Mouse (Mus musculus) right cerebral cortex, postnatal 10 days (tissue): ENCODE results near the gene Hyal2.
"Not testable (repeated sequence)": the region's sequence is repeated elsewhere in the genome, so short reads cannot be mapped to it uniquely, and the experiment has no call there.

Experiments used
- DNase-seq, 2 experiments: peaks; one replicate each; pipeline ENCODE4 v3.0.0; 2021; ENCODE audit warnings: low spot score in 2 of 2

Gene Hyal2

DNA sequence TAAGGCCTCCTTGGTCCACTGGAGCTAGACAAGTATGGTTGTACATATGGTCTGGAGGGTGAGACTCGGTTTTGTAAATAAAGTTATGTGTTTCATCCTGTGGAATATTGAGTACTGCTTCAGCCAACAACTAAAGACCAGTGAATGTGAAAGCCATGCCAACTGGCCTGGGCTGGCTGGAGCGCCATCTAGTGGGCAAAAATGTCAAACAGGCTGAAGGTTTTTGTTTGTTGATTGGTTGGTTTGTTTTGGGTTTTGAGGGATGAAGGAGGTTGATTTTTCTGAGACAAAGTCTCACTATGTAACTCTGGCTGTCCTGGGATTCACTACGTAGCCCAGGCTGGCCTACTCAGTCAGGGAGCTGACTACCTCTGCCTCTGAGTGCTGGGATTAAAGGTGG, 22.1 kb upstream of the Hyal2 start:
- DNase-seq, result peak in 1 of 2 experiments; percentile 78

DNA sequence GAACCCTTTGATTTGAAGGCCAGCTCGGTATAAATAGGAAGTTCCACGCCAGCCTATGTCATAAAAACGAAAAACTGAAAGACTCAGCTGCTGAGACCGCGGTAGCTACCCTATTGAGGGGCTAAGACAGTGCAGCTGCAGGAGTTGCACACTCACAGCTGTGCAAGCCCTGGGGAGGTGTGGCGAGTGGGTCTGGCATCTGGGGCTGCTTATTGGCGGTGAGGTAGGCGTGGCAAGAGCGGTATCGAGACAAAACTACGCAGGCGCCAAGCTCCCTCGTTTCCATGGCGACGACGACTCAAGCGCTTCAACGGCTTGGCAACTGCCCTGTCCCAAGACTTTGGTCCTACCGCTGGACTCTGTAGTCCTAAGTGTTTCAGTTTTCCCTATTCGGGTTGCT, 20.7 kb upstream of the Hyal2 start, which contains the start of gene Zmynd10:
TSS of gene Zmynd10 (plus strand) at position 273 of the 400 bp plus-strand sequence.
- DNase-seq, result peak; percentile 94

DNA sequence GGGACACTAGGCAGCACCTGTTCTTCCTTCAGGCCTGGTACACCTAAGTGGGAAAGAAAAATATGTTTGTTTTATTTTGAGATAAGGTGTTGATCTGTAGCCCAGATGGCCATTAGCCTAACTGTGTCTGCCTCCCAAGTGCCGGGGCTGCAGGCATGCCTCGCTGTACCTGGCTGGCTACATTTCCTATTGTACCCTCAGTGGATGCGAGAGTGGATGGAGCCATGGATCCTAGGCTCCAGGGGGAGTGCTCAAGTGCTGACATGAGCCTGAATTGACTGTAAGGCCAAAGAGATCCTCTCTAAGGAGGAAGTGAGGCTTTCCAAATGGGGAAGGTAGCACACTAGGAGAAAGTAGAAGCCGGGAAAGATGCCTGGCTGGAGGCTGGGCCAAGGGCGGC, 19.8 kb upstream of the Hyal2 start:
- DNase-seq, result no peak

DNA sequence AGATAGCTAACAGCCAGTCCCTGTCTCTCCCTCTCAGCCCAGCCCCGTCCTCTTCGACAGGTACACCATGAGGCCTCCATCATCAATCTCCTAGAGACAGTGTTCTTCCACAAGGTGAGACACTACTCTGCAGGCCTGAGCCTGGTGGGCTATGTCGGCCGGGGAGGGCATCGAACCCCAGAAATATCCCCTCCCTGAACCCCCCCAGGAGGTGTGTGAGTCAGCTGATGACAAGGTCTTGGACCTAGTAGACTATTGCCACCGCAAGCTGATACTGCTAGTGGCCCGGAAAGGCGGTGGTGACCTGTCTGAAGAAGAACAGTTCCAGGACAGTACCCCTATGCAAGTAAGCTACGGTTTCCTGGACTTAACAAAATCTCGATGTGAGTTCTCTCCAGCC, 18.9 kb upstream of the Hyal2 start:
- DNase-seq, result no peak

DNA sequence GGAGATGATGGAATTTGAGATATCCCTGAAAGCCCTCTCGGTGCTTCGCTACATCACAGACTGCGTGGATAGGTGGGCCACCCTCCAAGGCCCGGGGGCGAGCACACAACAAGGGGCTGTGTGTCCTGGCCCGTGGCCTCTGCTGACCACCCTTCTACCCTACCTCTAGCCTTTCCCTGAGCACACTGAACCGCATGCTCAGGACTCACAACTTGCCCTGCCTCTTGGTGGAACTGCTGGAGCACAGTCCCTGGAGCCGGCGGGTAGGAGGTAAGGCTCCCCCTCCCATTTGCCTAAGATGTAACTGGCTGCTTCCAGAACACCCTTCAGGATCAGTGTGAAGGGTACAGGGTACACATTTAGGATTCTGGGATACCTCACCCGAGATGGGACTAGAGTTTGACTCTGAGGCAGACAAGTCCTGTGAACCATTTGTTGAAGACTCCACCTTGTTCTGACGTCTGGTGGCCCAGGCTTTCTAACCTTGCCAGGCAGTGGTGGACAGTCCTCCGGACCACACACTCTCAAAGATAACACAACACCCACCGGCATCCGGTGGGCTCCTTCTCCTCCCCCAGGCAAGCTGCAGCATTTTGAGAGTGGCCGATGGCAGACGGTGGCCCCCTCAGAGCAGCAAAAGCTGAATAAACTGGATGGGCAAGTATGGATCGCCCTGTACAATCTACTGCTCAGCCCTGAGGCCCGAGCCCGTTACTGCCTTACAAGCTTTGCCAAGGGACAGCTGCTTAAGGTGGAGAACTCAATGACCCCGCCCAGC, 18.3 kb upstream of the Hyal2 start:
- DNase-seq, result no peak

DNA sequence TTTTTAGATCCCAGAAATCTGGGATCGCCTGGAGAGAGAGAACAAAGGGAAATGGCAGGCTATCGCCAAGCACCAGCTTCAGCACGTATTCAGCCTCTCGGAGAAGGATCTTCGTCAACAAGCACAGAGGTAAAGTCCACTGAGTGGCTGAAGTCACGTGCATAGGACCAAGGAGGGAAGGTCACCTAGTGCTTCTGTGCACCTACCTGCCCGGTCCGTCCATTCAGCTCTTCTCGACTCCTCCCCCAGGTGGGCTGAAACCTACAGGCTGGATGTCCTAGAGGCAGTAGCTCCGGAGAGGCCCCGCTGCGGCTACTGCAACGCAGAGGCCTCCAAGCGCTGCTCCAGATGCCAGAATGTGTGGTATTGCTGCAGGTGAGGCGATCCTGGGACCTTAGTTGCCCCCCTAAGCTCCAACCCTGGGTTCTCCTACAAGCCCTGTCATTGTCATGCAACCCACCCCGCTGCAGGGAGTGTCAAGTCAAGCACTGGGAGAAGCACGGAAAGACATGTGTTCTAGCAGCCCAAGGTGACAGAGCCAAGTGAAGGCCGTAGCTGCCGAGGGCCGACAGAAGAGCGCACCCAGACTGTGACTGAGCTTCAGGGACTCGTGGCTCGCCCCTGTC, 17.1 kb upstream of the Hyal2 start:
- DNase-seq, result no peak

DNA sequence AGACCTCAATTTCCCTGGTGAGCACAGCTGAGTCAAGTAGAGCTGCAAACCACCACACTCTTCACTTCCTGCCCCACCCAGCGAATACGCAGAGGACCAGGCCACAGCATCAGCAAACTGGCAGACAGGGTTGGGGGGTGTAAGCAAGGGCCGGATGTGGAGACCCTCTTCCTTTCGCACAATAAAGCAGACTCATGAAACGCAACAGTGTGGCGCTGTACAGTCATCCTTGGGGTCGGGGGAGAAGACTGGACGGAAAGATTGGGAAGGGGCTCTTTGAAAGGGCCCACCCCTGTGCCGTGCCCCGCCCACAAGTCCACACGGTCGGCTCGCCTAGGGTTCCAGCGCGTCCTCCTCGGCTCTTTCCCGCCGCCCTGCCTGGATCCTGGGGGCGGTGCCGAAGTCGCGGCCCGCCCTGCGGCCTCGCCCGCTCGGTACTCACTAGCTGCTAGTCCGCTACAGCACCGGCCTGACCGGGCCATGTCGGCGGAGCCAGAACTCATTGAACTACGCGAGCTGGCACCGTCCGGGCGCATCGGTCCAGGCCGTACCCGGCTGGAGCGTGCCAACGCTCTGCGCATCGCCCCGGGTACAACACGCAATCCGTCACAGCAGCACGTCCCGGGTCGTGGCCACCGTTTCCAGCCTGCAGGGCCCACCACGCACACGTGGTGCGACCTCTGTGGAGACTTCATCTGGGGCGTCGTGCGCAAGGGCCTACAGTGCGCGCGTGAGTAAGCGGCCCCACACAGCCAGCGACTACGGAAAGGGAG, 16.4 kb upstream of the Hyal2 start, which contains the start of gene Rassf1:
TSS of gene Rassf1 (plus strand) at position 439 of the 773 bp plus-strand sequence.
- no peak for DNase-seq

DNA sequence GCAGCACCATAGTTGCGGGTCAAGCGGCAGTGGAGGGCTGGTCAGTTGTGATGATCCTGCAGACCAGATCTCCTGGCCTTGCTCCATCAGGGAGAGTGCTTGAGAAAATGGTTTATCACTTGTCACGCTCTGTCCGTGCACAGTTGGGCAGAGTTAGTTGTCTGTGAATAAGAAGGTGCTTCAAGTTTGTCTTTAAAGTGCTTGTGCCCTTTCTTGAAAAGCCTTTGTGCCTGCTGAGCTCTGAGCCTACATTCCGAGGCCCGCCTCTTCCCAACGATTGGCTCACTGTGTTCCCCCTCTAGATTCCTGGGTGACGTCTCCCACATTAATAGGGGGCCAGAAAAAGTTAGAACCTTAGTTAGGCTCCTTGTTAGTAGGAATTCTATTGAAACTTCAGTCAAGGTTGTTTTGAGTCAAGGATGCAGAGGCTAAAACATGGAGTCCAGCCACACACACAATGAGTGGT, 15.8 kb upstream of the Hyal2 start:
- DNase-seq, result no peak

DNA sequence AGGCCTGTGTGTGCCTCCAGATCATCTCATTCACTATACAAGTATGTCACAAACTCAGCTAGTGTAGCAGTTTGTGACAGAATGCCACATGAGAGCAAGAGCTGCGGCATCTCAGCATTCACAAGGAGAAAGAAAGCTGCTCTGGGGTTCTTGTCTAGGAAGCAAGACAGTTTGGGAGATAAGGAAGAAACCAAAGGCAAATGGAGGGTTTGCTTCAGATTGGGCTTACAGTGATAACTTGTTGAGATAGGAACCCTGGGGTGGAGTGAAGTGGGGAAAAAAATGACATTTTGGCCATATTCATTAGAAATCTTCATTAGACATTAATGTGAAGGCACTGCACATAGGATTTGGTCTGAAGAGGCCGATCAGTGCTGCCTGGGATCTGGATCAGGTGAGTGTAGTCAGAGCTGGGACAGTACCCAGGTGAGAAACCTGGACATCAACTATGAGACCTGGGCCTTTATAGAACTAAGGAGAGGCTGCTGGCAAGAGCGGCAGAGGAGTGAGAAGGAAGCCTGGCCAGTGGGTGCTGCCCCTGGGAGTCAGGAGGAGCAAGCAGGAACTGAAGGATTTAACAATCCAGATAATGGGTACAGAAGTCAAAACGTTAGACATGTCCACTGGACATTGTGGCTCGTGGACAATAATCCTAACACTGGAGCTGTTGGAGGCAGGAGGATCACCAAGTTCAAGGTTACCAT, 14.9 kb upstream of the Hyal2 start:
- DNase-seq, result no peak

DNA sequence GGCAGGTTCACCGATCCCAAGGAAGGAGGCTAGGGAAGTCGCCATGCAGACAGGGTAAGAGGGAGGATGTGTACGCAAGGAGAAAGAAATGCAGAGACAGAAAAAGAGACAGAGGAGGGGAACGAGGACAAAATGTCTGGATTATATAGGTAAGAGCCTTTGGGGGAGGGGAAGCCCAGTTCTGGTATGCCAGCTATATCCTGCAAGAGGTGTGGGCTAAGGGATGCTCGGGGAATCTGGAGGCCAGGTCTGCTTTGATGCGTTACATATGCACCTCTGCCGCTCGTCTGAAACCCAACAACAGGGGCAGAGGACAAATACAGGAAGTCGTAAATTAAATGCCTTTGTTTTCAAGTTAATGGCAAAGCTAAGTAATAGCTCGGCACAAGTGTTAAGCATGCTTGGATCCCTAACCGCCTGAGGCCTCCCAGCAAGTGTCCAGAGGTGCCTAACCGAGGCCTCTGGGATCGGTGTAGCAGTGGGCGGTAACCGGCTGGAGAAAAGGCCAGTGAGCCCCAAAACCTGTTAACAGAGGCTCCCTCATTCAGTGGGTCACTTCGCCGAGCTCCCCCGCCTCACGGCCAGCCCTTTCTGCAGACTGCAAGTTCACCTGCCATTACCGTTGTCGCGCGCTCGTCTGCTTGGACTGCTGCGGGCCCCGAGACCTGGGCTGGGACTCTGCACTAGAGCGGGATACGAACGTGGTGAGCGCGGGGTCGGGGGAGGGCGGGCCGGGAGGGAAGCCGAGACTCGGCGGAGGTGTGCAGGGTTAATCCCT, 14.0 kb upstream of the Hyal2 start:
- no peak for DNase-seq

DNA sequence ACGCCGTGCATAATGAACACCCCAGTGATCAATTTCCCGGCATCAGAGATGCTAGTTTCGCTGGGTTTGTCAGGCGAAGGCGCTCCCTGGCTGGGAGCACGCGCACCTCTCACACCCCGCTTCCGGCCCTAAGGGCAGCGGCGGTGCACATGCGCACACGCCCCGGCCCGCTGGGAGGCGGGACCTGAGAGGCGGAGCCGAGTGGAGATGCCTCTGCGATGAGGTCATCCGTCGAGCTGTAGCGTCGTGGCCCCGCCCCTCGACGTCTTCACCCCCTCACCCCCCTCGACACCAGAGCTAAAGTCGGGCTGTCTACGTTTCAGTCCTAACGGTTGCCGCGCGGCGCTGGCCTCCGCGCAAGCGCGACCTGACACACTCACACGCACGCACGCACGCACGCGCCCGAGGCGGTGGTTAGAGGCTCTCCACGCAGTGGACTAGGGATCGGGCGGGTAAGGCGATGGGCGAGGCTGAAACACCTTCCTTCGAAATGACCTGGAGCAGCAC, 13.4 kb upstream of the Hyal2 start:
- peak; percentile 97 for DNase-seq

DNA sequence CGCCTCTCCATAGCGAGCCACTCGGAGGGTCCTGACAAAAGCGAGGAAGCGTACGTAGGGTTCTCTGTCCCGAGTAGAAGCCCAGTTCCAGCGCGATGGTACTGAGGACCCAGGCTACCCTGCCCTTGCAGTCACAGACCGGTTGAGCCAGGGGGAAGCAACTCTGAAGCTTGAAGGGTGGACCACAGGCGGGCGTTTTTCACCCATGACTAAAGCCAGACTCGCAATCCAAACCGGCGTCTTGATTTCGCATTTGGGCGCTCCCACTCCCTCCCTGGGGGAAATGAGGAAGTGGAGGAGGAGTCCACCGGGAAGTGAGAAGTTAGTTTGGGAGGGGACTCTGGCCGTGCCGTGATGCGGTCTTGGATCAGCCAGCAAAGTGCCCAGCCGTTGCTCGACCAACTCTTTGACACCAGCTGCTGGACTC, 12.7 kb upstream of the Hyal2 start:
- no peak for DNase-seq

DNA sequence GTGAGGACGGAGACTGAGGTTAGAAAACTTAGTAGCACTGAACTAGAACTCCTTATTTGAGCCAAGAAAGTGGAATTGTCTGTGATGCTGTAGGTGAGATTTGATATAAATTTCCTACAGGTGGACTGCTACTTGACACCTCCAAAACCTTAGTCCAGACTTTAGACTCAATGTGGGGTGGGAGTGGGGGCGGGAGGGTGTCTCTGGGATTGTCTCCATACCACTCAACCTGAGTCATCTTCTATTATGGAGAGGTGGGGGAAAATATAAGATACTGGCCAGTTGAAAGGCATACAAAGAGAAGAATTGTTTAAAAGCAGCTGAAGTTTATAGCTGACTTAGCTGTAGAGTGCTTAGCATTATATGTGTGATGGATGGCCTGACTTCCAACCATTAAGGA, 12.0 kb upstream of the Hyal2 start:
- DNase-seq, result no peak

DNA sequence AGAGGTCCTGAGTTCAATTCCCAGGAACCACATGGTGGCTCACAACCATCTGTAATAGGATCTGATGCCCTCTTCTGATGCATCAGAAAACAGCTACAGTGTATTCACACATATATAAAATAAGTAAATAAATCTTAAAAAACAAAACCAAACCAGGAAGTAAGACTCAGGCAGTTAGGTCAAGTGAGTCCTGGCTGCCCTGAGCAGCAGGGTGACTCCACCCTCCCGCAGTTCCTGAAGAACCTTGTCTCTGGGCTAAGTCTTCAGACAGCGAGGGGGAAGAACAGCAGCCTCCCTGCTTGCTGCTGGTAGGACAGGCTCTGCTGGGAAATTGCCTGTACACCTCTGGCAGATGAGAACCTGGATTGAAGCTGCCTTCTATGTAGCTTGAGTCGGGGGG, 11.4 kb upstream of the Hyal2 start:
- no peak for DNase-seq

DNA sequence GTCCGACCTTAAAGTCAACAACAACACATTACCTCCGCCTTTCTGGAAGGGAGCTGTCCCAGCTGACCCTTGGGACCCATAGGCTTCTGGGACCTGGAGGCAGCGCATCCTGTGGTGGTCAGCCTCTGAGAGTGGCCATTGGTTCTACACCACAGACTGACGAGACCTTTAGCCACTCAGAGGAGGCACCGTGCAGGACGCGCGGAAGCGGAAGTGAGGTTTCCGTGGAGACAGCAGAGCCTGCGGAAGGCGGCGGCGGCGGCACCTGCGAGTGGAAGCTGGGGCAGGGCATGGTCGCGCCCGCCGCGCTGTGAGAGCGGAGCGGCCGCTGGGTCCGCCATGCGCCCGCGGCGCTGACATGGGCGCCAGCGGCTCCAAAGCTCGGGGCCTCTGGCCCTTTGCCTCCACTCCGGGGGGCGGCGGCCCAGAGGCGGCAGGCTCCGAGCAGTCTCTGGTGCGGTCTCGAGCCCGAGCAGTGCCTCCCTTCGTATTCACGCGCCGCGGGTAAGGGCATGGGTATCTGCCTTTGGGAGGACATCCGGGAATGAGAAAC, 4.6 kb upstream of the Hyal2 start, which contains the start of gene Tusc2:
TSS of gene Tusc2 (plus strand) at position 227 of the 553 bp plus-strand sequence.
- DNase-seq, result peak; percentile 97 to 99

DNA sequence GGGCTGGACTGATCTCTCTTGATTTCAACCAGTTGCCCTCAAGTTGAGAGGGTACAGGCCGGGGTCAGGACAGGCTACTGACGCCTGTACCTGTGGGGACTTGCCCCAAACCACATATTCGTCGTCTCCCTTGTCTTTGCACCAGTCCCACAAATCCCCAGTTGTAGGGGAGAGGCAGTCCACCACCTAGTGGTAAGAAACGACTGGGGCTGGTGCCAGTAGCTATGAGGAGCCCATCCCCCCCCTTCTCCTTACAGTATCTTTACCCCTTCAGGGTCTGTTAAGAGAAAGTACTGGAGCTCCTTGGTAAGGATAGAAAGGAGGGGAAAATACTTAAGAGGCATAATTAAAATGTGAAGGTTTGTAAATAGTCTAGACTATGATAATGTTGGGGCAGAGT, 2.2 kb upstream of the Hyal2 start:
- not testable (repeated sequence) for DNase-seq

DNA sequence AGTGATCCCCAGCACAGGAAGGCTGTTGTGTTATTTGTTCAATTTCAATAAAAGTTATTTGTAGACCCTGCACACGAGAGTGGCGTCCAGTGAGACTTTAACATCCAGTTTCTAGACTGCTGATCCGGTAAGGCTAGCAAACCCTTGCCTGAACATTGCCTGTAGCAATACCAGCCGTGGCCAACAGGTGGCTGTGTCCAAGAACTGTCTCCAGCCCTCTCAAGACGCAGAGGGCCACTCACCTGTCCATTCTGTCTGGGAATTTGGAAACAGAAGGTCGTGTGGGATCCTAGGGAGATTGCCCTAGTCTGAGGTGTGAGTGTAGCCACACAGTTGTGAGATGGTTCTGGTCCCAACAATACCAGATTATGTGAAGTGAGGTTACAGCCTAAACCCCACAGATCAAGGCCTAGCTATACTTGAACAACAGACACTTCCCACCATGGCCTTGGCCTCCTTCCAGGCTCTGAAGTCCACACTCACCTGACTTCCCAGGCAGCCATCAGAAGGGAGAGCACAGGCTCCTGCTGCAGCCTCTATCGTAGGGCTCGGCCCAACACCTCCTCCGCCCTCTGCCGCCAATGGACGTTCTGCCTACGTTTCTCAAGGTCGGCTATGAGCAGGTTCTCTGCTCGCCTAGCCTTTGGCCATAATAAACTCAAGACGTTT, 1.6 kb upstream of the Hyal2 start:
- peak; percentile 79 to 85 for DNase-seq

DNA sequence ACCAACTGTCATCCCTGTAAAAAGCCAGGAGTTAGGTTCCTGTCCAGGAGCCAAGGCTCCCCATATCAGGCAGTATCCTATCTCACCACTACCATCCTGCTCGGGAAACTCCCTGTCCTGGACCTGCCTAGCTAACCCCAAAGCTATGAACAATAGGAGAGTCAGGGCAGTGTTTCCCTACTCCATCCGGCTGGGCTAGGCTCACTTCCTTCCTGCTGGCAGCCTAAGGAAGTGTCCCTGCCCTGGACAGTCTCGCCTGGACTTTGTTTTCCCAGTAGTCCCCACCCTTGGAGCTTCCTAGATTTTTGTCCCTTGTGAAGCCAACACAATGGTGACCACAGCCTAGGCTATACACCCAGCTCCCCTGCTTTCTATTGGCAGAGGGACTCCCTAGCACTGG, 890 bp upstream of the Hyal2 start:
- DNase-seq, result no peak

DNA sequence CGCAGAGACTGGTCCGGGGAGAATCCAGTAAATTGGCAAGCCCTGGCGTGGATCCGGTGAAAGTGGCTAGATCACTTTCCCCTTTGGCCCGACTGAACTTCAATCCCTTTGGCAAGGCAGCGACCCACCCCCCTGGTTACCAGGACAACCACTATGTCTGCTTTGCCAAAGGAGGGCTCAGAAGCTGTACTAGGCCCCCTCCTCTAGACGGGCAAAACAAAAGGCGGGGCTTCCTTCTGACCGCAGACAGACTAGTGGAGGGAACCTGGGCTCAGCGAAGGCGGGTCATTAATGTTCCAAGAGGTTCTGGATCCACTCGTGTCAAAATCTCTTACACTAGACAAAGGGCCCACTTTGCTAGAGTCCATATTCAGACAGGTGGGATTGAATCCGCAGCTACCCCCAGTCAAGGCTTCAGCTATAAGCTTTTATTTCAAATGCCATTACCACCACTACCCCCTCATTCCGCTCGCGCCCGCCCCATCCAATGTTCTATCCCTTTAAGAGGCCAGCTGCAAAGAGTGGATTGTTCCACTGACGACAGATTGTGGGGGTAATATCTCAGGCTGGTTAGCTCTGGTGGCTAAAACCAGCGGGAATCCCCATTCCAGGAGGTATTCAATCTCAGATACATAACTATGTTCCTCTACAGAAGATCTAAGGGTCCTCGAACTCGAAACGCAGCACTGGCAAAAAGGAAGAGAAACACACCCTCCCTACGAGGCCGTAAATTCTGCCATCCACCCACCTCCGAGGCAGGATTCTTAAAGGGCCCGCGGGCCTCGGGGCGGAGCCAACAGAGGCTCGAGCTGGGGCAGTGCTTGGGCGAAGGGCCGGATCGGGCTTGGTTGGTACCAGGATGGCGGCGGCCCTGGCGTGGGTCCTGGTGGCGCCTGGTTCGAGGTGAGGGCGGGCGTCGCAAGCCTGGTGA, 851 bp downstream of the Hyal2 start:
- DNase-seq, result peak; percentile 90 to 91
